Mouse (Mus musculus) limb, embryonic 14.5 days (tissue): Measurements from ENCODE around the gene Sobp. TPM values are rescaled to one million over a fixed set of nuclear protein-coding genes. Genes with fewer than 3 reads are reported as not detected.

Source experiments
- ATAC-seq: fragments of 200-750 bp; cut with Nextera tagmentation; 2 replicates; pipeline ENCODE4 v1.8.0; 2017; ENCODE audit warnings: low read depth, moderate number of reproducible peaks, moderate TSS enrichment; ENCODE audit not compliant: low FRiP score
- DNase-seq: peaks from one replicate; pipeline ENCODE4 v3.0.0-alpha.2; 2015; ENCODE audit warnings: low spot score
- H3K27ac ChIP-seq: fragments of 300-500 bp; sonication (generic); replicated peaks from 2 replicates; pipeline ENCODE4 v1.5.1; 2014; ENCODE audit warnings: low read depth, mild to moderate bottlenecking, low read length, moderate library complexity, mixed read lengths
- H3K27me3 ChIP-seq: fragments of 300-500 bp; sonication (generic); 2 replicates; pipeline ENCODE4 v1.6.1; 2014; ENCODE audit warnings: low read length, mixed read lengths; ENCODE audit not compliant: control insufficient read depth, insufficient read depth
- H3K36me3 ChIP-seq: fragments of 300-500 bp; sonication (generic); 2 replicates; pipeline ENCODE4 v1.6.1; 2014; ENCODE audit warnings: mild to moderate bottlenecking, low read length, moderate library complexity, mixed read lengths; ENCODE audit not compliant: control insufficient read depth, insufficient read depth
- H3K4me1 ChIP-seq: fragments of 300-500 bp; sonication (generic); 2 replicates; pipeline ENCODE4 v1.6.1; 2014; ENCODE audit warnings: antibody characterized with exemption, low read length, mixed read lengths; ENCODE audit not compliant: control insufficient read depth, insufficient read depth
- H3K4me2 ChIP-seq: fragments of 300-500 bp; sonication (generic); replicated peaks from 2 replicates; pipeline ENCODE4 v1.6.1; 2014; ENCODE audit warnings: low read depth, mild to moderate bottlenecking, low read length, moderate library complexity; ENCODE audit not compliant: severe bottlenecking
- H3K4me3 ChIP-seq: fragments of 300-500 bp; sonication (generic); replicated peaks from 2 replicates; pipeline ENCODE4 v1.5.1; 2014; ENCODE audit warnings: low read length
- H3K9ac ChIP-seq: fragments of 300-500 bp; sonication (generic); 2 replicates; pipeline ENCODE4 v1.6.1; 2014; ENCODE audit warnings: mild to moderate bottlenecking, low read depth, low read length, moderate library complexity; ENCODE audit not compliant: severe bottlenecking
- H3K9me3 ChIP-seq: fragments of 300-500 bp; sonication (generic); 2 replicates; pipeline ENCODE4 v1.6.1; 2016; ENCODE audit warnings: low read length; ENCODE audit not compliant: control insufficient read depth
- POLR2A ChIP-seq: fragments of 200-500 bp; IDR thresholded peaks from 2 replicates; pipeline ENCODE4 v1.8.0; 2012; ENCODE audit warnings: inconsistent platforms, mild to moderate bottlenecking, moderate library complexity, borderline replicate concordance; ENCODE audit not compliant: insufficient read depth, insufficient read length; ENCODE audit errors: extremely low read depth
- WGBS: fragments of 180-500 bp; shearing (Covaris S2); extraction: QIAGEN DNeasy Blood & Tissue Kit; methylation state at CpG from one replicate; pipeline ENCODE4 v1.1.7; 2014; 5-methylcytosine and 5-hydroxymethylcytosine counted together
- polyA plus RNA-seq, 2 experiments: library from polyadenylated mRNA; depleted of rRNA in 1 of 2; stranded (reverse) in 1 of 2; unstranded in 1 of 2; fragments of >200 nt; fragmentation: Nextera tagmentation in 1 of 2; extraction: Ambion mirVana in 1 of 2; gene quantifications; 2 replicates each; pipeline versions ENCODE4 v1.2.1 to v1.2.3; 2012 to 2014

Gene Sobp
- polyA plus RNA-seq, 2 experiments, result 4.9 to 6.2 TPM

DNA sequence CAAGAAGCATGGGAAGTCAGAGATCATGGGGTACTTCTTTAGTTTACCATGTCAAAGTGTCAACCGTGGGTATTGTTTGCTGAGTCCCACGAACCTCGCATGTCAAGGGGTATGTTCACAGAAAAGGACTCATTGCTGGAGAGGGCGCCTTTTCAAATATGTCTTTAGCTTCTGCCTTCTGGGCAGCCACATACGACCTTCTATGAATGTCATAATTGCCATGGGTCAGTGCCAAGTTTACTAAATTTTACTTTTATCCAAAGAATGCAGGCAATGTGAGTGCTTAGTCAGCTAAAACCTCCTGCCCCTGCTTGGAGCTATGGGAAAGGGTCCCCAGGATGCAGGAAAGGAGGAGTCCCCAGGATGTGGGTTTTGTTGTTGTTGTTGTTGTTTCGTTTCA is 197.8 kb downstream of the Sobp start:
- H3K9ac ChIP-seq, result no peak overlapping the region
- no peaks in the 10 kb centered on the region for H3K36me3 ChIP-seq
- DNase-seq, result no peak
- H3K4me3 ChIP-seq, result no peak overlapping the region
- peaks cover 36% of the 10 kb centered on the region for H3K4me1 ChIP-seq
- no peak overlapping the region for H3K27ac ChIP-seq
- no peak overlapping the region for H3K4me2 ChIP-seq
- no peaks in the 10 kb centered on the region for H3K27me3 ChIP-seq
- WGBS, result 84% methylated on average over 6 of the region's 6 CpGs
- TF ChIP-seq POLR2A, result no peak
- no peak for ATAC-seq
- H3K9me3 ChIP-seq, result no peaks in the 10 kb centered on the region

DNA sequence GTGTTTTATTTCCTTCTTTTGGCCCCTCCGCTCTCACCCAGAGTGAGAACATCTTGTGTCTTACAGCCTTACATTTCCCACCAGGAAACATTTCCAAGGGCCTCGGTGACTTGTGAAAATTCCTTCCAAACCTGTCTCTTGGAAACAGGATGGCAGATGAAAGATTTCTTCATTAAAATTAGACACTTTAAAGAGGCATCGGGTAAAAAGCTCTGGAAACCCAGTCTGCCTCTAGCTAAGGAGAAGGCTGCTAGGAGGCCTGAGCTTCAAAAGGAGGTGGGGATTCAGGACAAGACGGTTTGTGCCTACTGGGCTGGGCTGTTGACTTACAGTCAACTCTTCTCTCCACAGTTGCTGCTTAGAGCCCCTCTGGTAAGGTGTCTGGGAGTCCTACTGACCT is 200.8 kb downstream of the Sobp start:
- Histone ChIP-seq H3K27me3 (no peaks in the 10 kb centered on the region), H3K27ac (no peak overlapping the region), H3K36me3 (no peaks in the 10 kb centered on the region), H3K4me3 (no peak overlapping the region), H3K9ac (no peak overlapping the region), H3K9me3 (no peaks in the 10 kb centered on the region), H3K4me2 (no peak overlapping the region), H3K4me1 (peaks cover 30% of the 10 kb centered on the region)
- 33% methylated on average over 4 of the region's 4 CpGs for WGBS
- DNase-seq (no peak), ATAC-seq (no peak)
- TF ChIP-seq POLR2A, result no peak

DNA sequence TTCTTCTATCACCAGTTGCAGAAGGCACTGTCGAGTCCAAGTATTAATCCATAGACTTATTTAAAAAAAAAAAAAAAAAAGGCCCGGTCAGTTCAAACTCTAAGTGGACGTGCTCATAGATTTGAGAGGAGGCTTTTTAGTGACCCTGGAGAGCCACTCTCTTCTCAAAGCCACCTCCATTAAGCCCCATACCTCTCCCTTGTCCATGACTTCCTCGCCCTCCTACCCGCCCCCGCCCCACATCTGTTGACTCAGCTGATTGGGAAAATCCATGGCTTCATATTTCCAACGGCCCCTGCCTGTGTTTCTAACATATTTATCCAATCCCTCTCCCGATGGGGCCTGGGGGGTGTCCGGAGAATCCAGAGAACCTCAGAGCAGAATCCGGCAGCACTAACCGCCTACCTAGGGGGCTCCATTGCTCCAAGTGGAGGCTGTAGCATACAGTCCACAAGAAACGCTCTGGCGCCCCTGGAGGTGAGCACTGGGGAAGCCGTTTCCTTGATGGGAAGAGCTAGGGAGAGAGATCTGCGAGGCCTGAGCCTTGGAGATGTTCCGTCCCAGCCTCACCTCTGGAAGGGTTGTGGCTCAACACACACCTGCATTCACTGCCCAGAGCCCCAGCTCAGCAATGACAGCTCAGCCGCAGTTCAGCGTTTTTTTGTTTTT is 201.7 kb downstream of the Sobp start:
- H3K4me3 ChIP-seq, result no peak overlapping the region
- TF ChIP-seq POLR2A, result no peak
- ATAC-seq (peak; percentile 71), DNase-seq (peak; percentile 82)
- 38% methylated on average over 18 of the region's 18 CpGs for WGBS
- no peaks in the 10 kb centered on the region for H3K27me3 ChIP-seq
- no peak overlapping the region for H3K27ac ChIP-seq
- peak overlapping the region; percentile 7; the same call in 1 of the 2 replicates for H3K4me2 ChIP-seq
- H3K4me1 ChIP-seq, result peaks cover 30% of the 10 kb centered on the region
- no peaks in the 10 kb centered on the region for H3K36me3 ChIP-seq
- H3K9ac ChIP-seq, result no peak overlapping the region
- H3K9me3 ChIP-seq, result no peaks in the 10 kb centered on the region

GRCm38 (mm10) chr10:42968332-42968731 is 206.0 kb downstream of the Sobp start:
- Histone ChIP-seq H3K4me3 (no peak overlapping the region), H3K9ac (no peak overlapping the region), H3K27ac (no peak overlapping the region), H3K27me3 (no peaks in the 10 kb centered on the region), H3K36me3 (no peaks in the 10 kb centered on the region), H3K4me2 (no peak overlapping the region), H3K4me1 (peaks cover 13% of the 10 kb centered on the region), H3K9me3 (no peaks in the 10 kb centered on the region)
- TF ChIP-seq POLR2A, result no peak
- ATAC-seq (no peak), DNase-seq (no peak)
- 21% methylated on average over 2 of the region's 2 CpGs for WGBS

DNA sequence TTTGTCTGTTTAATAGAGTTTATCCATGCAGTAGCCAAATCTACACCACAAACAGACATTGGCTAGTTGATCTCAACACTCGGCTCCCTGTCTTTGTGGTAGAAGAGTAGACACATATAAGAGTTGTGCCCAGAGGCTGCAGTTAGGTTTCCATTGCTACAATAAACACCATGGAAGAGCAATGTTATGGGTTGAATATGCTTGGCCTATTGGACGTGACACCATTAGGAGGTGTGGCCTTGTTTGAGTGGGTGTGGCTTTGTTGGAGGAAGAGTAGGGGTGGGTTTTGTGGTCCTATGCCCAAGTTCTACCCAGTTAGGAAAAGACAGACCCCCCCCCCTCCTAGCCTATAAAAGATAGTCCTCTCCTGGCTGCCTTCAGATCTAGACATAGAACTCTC is 211.3 kb downstream of the Sobp start:
- no peak overlapping the region for H3K4me3 ChIP-seq
- no peak for TF ChIP-seq POLR2A
- H3K27me3 ChIP-seq, result no peaks in the 10 kb centered on the region
- H3K9me3 ChIP-seq, result no peaks in the 10 kb centered on the region
- ATAC-seq (no peak), DNase-seq (no peak)
- H3K27ac ChIP-seq, result no peak overlapping the region
- H3K4me1 ChIP-seq, result 0 out of 2 replicates have a peak, but pooled peaks cover 6% of the 10 kb centered on the region
- H3K36me3 ChIP-seq, result no peaks in the 10 kb centered on the region
- no peak overlapping the region for H3K4me2 ChIP-seq
- H3K9ac ChIP-seq, result no peak overlapping the region
- 91% methylated on average over 2 of the region's 2 CpGs for WGBS
